Mouse (Mus musculus): ENCODE data around the gene Ipo7.
"Not testable (repeated sequence)": the region's sequence is repeated elsewhere in the genome, so short reads cannot be mapped to it uniquely, and the experiment has no call there.

The Ipo7 gene

DNA sequence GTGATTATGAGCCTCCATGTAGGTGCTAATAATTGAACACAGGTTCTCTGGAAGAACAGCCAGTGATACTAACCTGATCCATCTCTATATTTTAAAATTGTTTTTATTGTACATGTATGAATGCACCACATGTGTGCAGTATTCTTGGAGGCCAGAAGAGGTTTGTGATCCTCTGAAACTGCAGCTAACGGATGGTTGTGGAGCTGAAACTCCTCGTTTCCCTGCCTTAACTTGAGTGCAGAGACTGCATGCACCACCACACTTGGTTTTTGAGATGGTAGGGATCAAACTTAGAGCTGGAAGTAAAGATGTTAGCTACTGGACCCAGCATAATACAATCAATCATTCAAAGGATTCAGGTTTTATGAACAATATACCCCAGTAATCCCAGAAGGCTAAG, 8.5 kb downstream of the Ipo7 start:
- peak; percentile 44 for DNase-seq

DNA sequence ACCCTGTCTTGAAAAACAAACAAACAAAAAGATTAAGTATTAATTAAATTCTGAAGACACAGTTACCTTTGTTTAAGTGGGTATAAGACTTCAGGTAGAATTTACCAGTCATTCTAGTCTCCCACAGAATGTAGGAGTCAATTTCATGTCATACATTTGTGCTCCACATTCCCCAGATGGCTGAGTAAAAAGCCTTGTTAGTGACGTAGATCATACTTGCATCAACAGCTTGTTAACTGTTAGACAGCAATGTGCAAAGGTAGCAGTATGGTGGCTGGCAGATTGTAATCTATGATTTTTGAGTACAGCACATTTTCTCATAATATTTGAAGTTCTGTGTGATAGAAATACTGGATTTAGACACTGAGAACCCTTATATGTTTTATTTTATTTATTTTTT, 10.8 kb downstream of the Ipo7 start:
- peak; percentile 35 for DNase-seq

DNA sequence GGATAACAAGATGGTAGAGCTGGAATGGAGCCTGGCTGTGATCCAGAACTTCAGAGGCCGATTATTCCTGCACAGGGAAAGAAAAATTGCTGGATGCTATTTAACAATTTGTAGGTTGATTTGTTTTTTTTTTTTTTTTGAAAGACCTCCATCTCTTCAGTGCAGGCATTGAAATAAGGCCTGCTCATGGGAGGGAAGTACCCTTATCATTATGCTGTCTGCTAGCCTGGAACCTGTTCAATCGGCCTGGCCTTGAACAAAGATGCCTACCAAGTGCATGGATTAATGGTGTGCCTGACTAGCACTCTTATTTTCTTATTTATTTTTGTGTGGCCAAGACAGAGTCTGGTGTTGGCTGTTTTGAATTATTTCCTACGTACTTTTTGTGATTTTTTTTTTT, 12.3 kb downstream of the Ipo7 start:
- DNase-seq, result peak; percentile 16

DNA sequence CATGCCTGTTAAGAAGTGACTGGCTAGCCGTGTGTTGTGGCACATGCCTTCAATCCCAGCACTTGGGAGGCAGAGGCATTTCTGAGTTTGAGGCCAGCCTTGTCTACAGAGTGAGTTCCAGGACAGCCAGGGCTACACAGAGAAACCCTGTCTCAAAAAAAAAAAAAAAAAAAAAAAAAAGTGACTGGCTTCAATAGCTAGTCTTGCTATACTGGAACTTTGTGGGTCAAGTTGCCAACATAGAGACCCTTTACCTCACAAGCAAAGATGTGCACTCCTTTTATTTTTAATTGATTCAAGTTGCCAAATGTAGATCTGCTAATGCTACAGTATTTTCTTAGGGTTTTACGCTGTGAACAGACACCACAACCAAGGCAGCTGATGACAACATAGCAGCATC, 39.6 kb downstream of the Ipo7 start:
- not testable (repeated sequence) for DNase-seq

DNA sequence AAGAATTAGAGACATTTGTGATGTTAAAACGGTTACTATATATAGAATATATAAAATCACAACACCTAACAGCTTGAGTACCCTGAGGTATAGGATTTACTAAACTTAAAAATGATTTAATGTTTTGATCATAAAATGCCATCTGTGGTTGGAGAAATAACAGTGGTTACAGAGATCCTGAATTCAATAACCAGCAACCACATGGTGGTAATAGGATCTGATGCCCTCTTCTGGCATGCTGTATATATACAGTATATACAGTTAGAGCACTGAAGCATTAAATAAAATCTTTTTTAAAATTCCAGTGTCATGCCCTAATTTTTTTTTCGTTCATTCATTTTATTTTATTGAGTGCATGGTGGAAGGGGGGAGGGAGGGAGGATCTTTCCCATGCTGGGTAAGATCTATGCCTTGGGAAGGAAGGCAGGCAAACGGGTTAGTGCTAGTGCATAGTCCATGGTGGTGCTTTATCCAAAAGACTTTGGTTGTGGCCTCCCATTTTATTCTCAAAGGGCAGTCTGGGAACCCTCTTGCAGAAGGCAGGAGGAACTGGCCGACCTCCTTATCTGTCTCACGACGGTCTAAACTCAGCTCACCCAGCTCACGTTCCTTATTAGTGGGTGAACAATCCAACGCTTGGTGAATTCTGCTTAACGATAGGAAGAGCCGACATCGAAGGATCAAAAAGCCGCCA, 41.2 kb downstream of the Ipo7 start:
- DNase-seq, result peak; percentile 60

DNA sequence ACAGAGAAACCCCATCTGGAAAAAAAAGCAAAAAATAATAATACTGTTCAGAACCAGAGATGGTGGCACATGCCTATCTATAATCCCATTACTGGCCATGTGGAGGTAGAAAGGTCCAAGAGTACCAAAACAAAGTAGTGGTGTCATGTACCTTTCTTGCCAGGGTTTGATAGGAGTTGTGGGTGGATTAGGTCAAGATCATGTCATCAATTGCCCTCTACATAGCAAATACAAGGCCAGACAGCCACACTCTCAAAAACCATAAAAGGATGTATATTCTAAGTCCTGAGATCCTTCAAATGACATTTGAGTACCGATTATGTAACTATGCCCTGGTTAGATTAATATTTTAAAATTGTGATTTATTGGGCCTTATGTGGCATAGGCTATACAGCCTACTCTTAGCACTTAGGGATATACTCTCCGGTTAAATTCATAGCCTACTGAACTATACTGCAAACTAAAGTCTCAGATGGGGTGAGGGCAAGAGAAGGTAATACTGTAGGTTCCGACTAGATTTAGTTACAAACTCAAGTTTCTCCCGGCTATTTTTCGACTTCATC, 42.1 kb downstream of the Ipo7 start:
- no peak for DNase-seq

DNA sequence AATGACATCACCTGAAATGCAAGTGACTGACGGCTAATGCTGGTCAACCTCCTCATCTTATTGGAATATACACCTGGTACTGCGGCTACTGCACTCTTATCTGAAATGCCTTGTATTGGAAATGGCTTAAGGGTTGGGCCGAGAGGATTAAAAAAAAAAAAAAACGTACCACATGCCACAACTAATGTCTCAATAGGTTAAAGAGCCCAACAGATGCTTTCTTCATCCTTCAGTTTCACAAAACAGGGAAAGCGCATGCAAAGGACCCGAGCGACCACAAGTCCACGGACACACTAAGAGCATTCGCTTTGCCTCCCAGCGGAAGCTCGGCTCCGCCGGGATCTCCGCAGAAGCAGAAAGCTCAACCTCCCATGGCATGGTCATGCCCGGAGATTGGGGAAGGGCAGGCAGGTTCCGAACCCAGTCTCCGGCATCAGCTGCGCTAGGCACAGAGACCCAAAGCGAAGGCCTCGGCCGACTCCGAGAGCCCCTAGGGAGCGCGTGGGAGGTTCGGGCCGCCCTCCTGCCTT, 42.7 kb downstream of the Ipo7 start:
- no peak for DNase-seq

DNA sequence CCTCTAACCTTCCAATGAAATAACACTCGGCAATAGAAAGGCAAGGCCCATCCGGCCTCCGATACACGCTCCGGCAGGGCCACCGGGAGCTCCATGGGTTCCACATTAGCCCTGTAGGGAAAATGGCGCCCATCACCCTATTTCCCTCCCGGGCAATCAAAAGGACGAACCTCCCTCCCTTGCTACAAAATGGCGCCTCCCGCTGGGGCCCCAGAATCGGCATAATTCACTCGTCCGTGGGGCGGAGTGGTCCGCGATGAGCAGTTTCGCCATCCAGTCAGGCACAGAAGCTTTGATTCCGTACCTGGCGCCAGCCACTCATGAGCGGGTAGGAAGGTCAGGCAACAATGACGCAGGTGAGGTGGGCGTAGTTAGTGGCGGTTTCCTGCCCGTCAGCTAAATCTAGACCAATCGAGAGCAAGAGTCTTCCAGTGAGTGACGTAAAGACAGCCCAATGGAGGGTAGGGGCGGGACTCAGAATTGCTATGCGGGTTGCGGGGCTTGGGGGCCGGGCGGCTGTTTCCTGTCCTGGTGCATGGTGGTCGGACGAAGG, 43.2 kb downstream of the Ipo7 start, which contains the start of gene Zfp143:
Zfp143 (plus strand) TSS at position 19 of the 553 bp plus-strand sequence.
- peak; percentile 100 for DNase-seq

DNA sequence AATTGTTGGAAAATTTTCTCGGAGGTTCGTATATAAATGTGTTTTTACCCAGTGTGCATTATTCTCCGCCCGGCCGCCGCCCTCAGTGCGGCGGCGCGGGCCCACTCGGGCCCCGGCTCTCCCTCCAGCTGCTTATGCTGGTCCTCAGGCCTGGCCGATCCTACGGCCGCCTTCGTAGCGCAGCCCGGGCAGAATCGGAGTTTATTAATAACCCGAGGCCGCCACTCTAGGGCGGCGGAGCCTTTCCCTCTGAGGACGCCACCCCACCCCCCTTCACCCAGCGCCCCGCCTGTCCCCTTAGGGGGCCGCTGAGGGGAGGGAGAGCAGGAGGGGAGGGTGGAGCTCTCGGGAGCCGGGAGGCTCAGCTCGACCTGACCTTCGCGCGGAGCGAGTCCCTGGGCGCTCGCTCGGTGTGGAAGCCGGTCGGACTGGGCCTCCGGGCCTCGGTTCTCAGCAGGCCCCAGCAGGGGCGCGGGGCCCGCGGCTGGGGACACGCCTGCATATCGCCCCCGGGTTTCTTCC, 43.7 kb downstream of the Ipo7 start:
- DNase-seq, result peak; percentile 99

DNA sequence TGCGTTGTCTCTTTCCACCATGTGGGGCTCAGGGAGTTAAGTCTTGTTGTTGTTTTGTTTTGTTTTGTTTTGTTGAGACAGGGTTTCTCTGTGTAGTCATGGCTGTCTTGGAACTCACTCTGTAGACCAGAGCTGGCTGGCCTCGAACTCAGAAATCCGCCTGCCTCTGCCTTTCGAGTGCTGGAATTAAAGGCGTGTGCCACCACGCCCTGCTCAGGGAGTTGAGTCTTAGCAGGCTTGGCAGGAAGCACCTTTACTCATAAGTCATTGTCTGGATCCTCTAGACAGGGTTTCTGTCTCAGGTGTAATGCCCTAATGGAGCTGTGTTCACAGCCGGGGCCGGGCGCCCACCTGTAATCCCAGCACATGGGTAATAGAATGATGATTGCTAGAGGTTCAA, 45.7 kb downstream of the Ipo7 start:
- peak; percentile 88 for DNase-seq

DNA sequence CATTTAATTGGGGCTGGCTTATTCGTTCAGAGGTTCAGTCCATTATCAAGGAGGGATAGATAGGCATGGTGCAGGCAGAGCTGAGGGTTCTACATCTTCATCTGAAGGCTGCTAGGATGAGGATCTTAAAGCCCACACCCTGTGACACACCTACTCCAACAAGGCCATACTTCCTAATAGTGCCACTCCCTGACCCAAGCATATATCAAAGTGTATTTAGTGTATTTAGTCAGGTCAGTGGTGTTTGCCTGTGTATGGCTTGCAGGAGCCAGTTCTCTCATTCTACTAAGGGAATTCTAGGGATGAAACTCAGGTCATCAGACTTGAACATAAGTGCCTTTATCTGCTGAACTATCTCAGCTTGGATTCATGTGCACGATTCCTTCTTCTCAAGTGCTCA, 51.0 kb downstream of the Ipo7 start:
- DNase-seq, result peak; percentile 59

DNA sequence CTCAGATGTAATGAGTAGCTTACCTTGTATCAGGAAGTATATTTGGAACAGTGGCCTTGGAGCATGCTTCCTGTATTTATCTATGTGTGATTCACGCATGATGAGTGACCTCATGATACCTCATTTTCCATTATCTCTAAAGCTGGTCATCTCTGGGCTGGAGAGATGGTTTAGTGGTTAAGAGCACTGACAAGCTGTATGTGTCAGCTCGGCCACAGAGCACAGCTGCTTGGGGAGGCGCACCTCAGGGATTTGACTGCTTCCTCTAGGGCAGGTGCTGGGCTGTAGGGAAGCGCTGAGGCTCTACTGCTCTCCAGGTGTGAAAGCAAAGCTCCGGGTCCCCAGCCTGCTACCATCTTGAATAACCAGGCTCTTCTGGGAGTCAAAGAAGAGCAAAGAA, 60.1 kb downstream of the Ipo7 start:
- DNase-seq, result no peak

DNA sequence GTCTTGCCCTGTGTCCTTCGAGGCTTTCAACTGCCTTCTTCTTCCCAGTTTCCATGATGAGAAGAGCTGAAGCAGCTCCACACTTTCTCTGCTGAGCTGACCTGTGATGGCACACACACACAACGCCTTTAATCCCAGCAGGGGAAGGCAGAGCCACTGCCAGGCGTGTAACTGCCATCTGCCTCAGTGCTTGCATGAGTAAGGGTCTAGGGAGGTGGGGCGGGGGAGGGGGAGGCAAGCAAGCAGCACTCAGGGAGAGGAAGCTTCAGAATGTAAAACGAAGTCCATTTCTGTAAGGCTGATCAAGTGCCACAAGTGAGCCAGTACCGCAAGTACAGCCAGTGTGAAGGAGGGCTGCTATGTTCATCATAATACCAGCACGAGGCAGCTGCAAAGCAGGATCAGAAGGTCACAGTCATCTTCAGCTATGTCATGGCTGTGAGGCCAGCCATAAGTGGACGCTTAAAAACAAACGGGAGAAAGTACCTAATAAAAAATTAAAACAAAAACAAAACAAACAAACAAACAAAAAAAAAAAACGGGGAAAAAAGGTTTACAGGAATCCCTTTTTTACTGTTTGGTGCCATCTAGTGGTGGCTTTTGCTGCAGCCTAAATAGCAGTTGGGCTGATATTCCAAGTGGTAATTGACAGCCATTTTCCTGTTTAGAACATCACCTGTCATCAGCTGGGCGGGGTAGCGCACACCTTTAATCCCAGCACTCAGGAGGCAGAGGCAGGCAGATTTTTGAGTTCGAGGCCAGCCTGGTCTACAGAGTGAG, 65.5 kb downstream of the Ipo7 start:
- no peak for DNase-seq

DNA sequence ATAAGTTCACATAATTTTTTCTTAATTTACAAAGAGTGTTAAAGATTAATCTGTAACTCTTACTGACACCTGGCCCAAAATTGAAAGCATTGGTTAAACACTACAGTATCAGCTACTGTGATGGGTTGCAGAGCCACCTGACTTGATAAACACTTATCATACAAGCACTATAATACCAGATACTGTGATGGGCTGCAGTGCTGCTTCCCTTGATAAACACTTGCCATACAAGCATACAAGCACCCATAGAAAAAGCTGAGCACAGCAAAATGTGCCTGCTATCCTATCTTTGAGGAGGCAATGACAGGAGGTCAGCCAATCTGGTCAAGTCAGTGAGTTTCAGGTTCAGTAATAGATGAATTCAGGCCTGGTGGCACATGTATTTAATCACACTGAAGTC, 67.1 kb downstream of the Ipo7 start:
- DNase-seq, result no peak

DNA sequence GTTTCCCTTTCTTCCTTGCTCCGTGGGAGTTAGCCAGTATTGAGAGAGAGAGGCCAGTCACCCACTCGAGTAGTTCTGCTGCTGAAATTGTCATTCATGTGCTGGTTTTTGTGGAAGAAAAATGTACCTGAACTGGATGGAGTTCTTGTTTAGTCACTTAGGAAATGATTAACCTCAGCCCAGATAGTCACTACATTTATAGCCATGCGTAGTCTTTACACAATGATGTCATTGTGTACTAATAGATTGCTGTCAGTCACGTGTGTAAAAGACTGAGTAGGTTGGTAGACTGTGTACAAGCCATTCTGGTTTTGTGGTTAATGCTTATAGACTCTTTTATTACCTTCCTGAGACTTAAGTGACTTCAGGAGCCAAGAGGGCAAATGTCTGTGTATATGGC, 69.8 kb downstream of the Ipo7 start:
- DNase-seq, result no peak

DNA sequence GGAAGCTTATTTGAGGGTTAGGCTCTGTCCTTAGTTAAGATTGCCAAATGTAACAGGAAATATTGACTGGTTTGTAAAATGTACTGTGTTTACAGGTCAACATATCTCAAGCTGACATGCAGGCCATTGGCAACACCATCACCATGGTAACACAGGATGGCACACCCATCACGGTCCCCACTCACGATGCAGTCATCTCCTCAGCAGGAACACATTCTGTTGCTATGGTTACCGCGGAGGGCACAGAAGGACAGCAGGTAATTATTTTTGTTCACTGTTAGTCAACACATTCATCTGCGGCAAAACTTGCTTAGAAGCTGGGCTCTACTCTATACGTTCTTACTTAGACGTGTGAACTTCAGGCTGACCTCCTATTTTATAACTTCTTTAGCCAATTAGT, 73.6 kb downstream of the Ipo7 start:
- no peak for DNase-seq

DNA sequence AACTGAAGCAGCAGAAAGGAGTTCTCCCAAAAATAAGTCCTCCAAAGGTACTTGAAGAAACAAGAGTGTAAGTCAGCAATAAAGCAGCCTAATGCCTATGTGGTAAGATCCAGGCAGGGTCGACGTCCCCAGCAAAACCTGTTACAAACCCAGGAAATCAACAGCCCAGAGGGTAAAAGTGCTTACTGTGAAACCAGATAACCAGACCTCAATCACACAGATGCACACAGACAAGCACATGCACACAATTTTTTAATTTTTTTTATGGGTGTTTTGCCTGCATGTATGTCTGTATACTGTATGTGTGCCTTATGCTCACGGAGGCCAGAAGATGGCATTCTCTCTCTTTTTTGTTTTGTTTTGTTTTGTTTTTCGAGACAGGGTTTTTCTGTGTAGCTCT, 78.3 kb downstream of the Ipo7 start:
- no peak for DNase-seq

DNA sequence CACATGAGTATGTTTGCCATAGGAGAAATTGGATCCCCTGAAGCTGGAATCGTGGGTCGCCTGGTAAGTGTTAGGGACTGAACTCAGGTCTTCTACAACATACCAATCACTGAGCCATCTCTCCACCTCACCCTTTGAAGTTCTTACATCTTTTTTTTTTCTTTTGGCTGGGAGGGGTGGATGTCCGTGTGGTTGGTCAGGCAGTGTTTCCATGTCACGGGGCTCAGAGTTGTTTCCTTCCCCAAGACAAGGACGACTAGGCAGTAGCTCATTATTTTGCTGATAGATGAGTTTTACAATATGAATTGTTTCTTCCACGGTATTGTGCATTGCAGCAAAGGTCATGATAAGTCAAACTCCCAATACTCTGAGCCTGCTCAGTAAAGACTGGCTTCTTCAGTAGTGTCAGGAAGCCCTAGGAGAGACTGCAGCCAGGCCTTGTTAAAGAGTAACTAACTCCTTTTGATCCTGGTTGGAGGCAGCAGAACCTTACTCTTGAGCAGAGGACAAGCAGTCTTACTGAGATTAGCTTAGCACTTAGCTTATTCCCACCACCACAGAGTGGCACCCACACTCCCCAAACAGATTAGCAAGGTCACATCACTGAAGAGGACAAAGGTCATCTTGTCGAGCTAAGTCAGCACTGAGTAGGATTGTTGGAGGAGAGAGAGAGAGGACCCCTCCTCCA, 79.2 kb downstream of the Ipo7 start:
- DNase-seq, result peak; percentile 89

DNA sequence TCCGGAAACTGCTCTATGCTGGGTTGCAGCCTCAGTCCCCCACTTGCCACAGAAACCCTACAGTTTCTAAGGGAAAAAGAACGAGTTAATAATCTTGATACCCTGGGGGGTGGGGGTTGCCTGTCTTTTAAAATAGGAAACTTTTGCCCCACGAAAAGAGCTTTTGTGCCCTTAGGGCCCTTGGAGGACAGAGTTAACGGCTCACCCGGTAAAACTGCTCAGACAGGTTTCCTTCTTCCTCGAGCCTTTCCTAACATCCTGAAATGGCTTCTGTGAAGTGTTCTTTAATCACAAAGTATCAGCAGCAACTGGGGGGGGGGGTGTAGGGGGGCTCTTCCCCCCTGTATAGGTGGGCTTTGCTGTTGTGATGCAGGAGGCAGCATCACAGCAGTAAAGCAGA, 82.8 kb downstream of the Ipo7 start:
- DNase-seq, result no peak

DNA sequence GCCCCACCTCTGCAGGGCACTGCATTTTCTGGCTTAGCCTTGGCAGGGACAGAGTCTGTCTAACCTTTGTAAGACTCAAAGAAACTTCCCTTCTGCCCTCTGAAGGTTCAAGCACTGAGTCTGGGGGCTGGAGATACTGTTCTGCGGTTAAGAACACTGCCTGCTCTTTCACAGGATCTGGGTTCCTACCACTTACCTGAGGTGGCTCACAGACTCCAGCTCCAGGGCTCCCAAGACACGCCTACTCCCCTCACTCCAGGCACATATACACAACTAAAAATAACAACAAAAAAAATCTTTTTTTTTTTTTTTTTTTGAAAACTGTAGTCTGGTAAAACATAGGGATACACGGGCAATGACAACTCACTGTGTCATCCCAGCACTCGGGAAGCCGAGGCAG, 83.2 kb downstream of the Ipo7 start:
- DNase-seq, result no peak

DNA sequence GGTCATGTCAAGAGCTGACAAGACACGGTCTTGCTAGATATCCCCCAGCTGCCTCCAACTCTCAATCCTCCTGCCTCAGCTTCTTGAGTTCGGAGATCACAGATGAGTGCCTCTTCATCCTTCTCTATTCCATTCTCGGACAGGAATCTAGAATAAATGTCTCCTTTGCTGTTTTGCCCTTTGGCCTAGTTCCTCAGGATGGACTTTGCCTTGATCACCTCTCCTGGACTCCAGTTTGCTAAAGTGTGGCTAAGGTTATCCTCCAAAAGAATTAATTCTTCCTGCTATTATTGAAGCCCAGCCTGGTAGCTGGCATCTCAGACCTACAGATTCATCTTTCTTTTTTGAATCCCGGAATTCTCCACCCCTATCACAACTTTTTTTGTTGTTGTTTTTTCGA, 87.0 kb downstream of the Ipo7 start:
- DNase-seq, result no peak

Data from heart, adult 11 months (tissue).